Mouse (Mus musculus): ENCODE data around the gene Necap2. TPM values are rescaled to one million over a fixed set of nuclear protein-coding genes. Genes with fewer than 3 reads are reported as not detected.

Gene Necap2
- 43.2 and 44.3 TPM in 2 replicates for polyA plus RNA-seq (2016; fragmentation: Nextera tagmentation; extraction: Ambion mirVana)

GRCm38 (mm10) chr4:141077681-141078509, at the start of gene Necap2:
Gene Necap2, minus strand, starts transcription at chr4:141078357.
- Histone ChIP-seq H3K27me3 (replicated peaks) (no peaks in the 10 kb centered on the region), H3K36me3 (peaks cover 18% of the 10 kb centered on the region), H3K4me3 (peak within 1 kb of the TSS; percentile 88), H3K27ac (ENCODE audit: poor library complexity, severe bottlenecking) (peak within 1 kb of the TSS; percentile 46; the same call in 1 of the 2 replicates), H3K9me3 (replicated peaks) (no peaks in the 10 kb centered on the region), H3K4me1 (replicated peaks) (peaks cover 44% of the 10 kb centered on the region), H3K9ac (peak within 1 kb of the TSS; percentile 90), H3K4me2 (peak within 1 kb of the TSS; percentile 95)
- ATAC-seq (ENCODE audit: insufficient number of reproducible peaks, low FRiP score) = peak; percentile 89
- under 1% methylated on average over 67 of the region's 67 CpGs for WGBS

- H3K4me3 ChIP-seq = no peak overlapping the region
- H3K27me3 ChIP-seq (replicated peaks) = no peaks in the 10 kb centered on the region
- no peak for ATAC-seq (ENCODE audit: insufficient number of reproducible peaks, low FRiP score)
- H3K4me2 ChIP-seq = no peak overlapping the region
- H3K9me3 ChIP-seq (replicated peaks) = no peaks in the 10 kb centered on the region
- H3K36me3 ChIP-seq = peaks cover 11% of the 10 kb centered on the region
- H3K27ac ChIP-seq (ENCODE audit: poor library complexity, severe bottlenecking) = no peak overlapping the region
- WGBS = 35% methylated on average over 1 of the region's 1 CpGs
- peaks cover 66% of the 10 kb centered on the region for H3K4me1 ChIP-seq (replicated peaks)
- H3K9ac ChIP-seq = no peak overlapping the region
Observed at GRCm38 (mm10) chr4:141123065-141123464, 44.9 kb upstream of the Necap2 start.

- peaks cover 14% of the 10 kb centered on the region for H3K36me3 ChIP-seq
- no peak for ATAC-seq (ENCODE audit: insufficient number of reproducible peaks, low FRiP score)
- H3K4me3 ChIP-seq = no peak overlapping the region
- no peak overlapping the region for H3K27ac ChIP-seq (ENCODE audit: poor library complexity, severe bottlenecking)
- H3K9ac ChIP-seq = no peak overlapping the region
- no peaks in the 10 kb centered on the region for H3K27me3 ChIP-seq (replicated peaks)
- H3K9me3 ChIP-seq (replicated peaks) = no peaks in the 10 kb centered on the region
- WGBS = 78% methylated on average over 7 of the region's 7 CpGs
- no peak overlapping the region for H3K4me2 ChIP-seq
- H3K4me1 ChIP-seq (replicated peaks) = peaks cover 66% of the 10 kb centered on the region
Observed at GRCm38 (mm10) chr4:141122663-141123062, 44.5 kb upstream of the Necap2 start.

GRCm38 (mm10) chr4:141120700-141121099, 42.5 kb upstream of the Necap2 start:
- H3K4me3 ChIP-seq = no peak overlapping the region
- H3K36me3 ChIP-seq = peaks cover 27% of the 10 kb centered on the region
- ATAC-seq (ENCODE audit: insufficient number of reproducible peaks, low FRiP score) = no peak
- H3K9ac ChIP-seq = no peak overlapping the region
- H3K27me3 ChIP-seq (replicated peaks) = no peaks in the 10 kb centered on the region
- no peaks in the 10 kb centered on the region for H3K9me3 ChIP-seq (replicated peaks)
- no peak overlapping the region for H3K27ac ChIP-seq (ENCODE audit: poor library complexity, severe bottlenecking)
- no peak overlapping the region for H3K4me2 ChIP-seq
- peaks cover 59% of the 10 kb centered on the region for H3K4me1 ChIP-seq (replicated peaks)
- 29% methylated on average over 11 of the region's 11 CpGs for WGBS

GRCm38 (mm10) chr4:141118691-141119090, 40.5 kb upstream of the Necap2 start:
- no peak for ATAC-seq (ENCODE audit: insufficient number of reproducible peaks, low FRiP score)
- H3K27ac ChIP-seq (ENCODE audit: poor library complexity, severe bottlenecking) = no peak overlapping the region
- H3K27me3 ChIP-seq (replicated peaks) = no peaks in the 10 kb centered on the region
- 0 out of 2 replicates have a peak overlapping the region, but pooled peaks have one; percentile 25 for H3K9ac ChIP-seq
- WGBS = 85% methylated on average over 4 of the region's 4 CpGs
- no peak overlapping the region for H3K4me2 ChIP-seq
- H3K4me1 ChIP-seq (replicated peaks) = peaks cover 50% of the 10 kb centered on the region
- H3K4me3 ChIP-seq = no peak overlapping the region
- H3K36me3 ChIP-seq = peaks cover 45% of the 10 kb centered on the region
- no peaks in the 10 kb centered on the region for H3K9me3 ChIP-seq (replicated peaks)

GRCm38 (mm10) chr4:141115398-141115797, 37.2 kb upstream of the Necap2 start:
- Histone ChIP-seq H3K9ac (0 out of 2 replicates have a peak overlapping the region, but pooled peaks have one; percentile 3), H3K27ac (ENCODE audit: poor library complexity, severe bottlenecking) (no peak overlapping the region), H3K4me1 (replicated peaks) (peaks cover 28% of the 10 kb centered on the region), H3K27me3 (replicated peaks) (no peaks in the 10 kb centered on the region), H3K9me3 (replicated peaks) (0 out of 2 replicates have a peak, but pooled peaks cover 4% of the 10 kb centered on the region), H3K36me3 (peaks cover 78% of the 10 kb centered on the region), H3K4me3 (no peak overlapping the region), H3K4me2 (no peak overlapping the region)
- 80% methylated on average over 8 of the region's 8 CpGs for WGBS
- ATAC-seq (ENCODE audit: insufficient number of reproducible peaks, low FRiP score) = no peak

- Histone ChIP-seq H3K4me2 (no peak overlapping the region), H3K27ac (ENCODE audit: poor library complexity, severe bottlenecking) (no peak overlapping the region), H3K9ac (0 out of 2 replicates have a peak overlapping the region, but pooled peaks have one; percentile 23), H3K4me3 (no peak overlapping the region), H3K4me1 (replicated peaks) (peaks cover 21% of the 10 kb centered on the region), H3K36me3 (peaks cover 82% of the 10 kb centered on the region), H3K9me3 (replicated peaks) (0 out of 2 replicates have a peak, but pooled peaks cover 4% of the 10 kb centered on the region), H3K27me3 (replicated peaks) (no peaks in the 10 kb centered on the region)
- 89% methylated on average over 6 of the region's 6 CpGs for WGBS
- no peak for ATAC-seq (ENCODE audit: insufficient number of reproducible peaks, low FRiP score)
Observed at GRCm38 (mm10) chr4:141114521-141114981, 36.4 kb upstream of the Necap2 start.

- Histone ChIP-seq H3K27me3 (replicated peaks) (no peaks in the 10 kb centered on the region), H3K9ac (no peak overlapping the region), H3K4me2 (no peak overlapping the region), H3K36me3 (peaks cover 82% of the 10 kb centered on the region), H3K27ac (ENCODE audit: poor library complexity, severe bottlenecking) (no peak overlapping the region), H3K9me3 (replicated peaks) (0 out of 2 replicates have a peak, but pooled peaks cover 4% of the 10 kb centered on the region), H3K4me1 (replicated peaks) (peaks cover 17% of the 10 kb centered on the region), H3K4me3 (no peak overlapping the region)
- WGBS = 77% methylated on average over 7 of the region's 7 CpGs
- ATAC-seq (ENCODE audit: insufficient number of reproducible peaks, low FRiP score) = no peak
Observed at GRCm38 (mm10) chr4:141113831-141114230, 35.7 kb upstream of the Necap2 start.

GRCm38 (mm10) chr4:141108196-141108732, 30.1 kb upstream of the Necap2 start:
- no peak overlapping the region for H3K9ac ChIP-seq
- 0 out of 2 replicates have a peak, but pooled peaks have one; percentile 30 for ATAC-seq (ENCODE audit: insufficient number of reproducible peaks, low FRiP score)
- H3K4me3 ChIP-seq = no peak overlapping the region
- H3K36me3 ChIP-seq = peaks cover 33% of the 10 kb centered on the region
- H3K9me3 ChIP-seq (replicated peaks) = 0 out of 2 replicates have a peak, but pooled peaks cover 4% of the 10 kb centered on the region
- H3K27ac ChIP-seq (ENCODE audit: poor library complexity, severe bottlenecking) = peak overlapping the region; percentile 56
- WGBS = 16% methylated on average over 10 of the region's 10 CpGs
- H3K4me2 ChIP-seq = no peak overlapping the region
- 0 out of 2 replicates have a peak, but pooled peaks cover 6% of the 10 kb centered on the region for H3K27me3 ChIP-seq (replicated peaks)
- peaks cover 15% of the 10 kb centered on the region for H3K4me1 ChIP-seq (replicated peaks)

- ATAC-seq (ENCODE audit: insufficient number of reproducible peaks, low FRiP score) = no peak
Observed at GRCm38 (mm10) chr4:141106526-141107183, 28.5 kb upstream of the Necap2 start.

More at GRCm38 (mm10) chr4:141106526-141107183, 28.5 kb upstream of the Necap2 start:
- Histone ChIP-seq H3K9me3 (replicated peaks) (0 out of 2 replicates have a peak, but pooled peaks cover 4% of the 10 kb centered on the region), H3K27ac (ENCODE audit: poor library complexity, severe bottlenecking) (no peak overlapping the region), H3K4me2 (no peak overlapping the region), H3K4me3 (no peak overlapping the region), H3K36me3 (peaks cover 16% of the 10 kb centered on the region), H3K9ac (no peak overlapping the region), H3K27me3 (replicated peaks) (0 out of 2 replicates have a peak, but pooled peaks cover 6% of the 10 kb centered on the region), H3K4me1 (replicated peaks) (peaks cover 15% of the 10 kb centered on the region)
- 81% methylated on average over 16 of the region's 16 CpGs for WGBS

Data from heart, embryonic 12.5 days (tissue).